Mouse (Mus musculus) macrophage (primary cell): ENCODE results near the gene Spsb3. TPM values are rescaled to one million over a fixed set of nuclear protein-coding genes. Genes with fewer than 3 reads are reported as not detected.

Experiments
- H3K27ac ChIP-seq: fragments of 350-480 bp; formaldehyde crosslinking; 2 replicates; pipeline ENCODE4 v1.9.0; 2021
- H3K36me3 ChIP-seq: fragments of 350-480 bp; formaldehyde crosslinking; 2 replicates; pipeline ENCODE4 v1.9.0; 2021; ENCODE audit errors: inconsistent target
- H3K4me3 ChIP-seq: fragments of 350-480 bp; formaldehyde crosslinking; 2 replicates; pipeline ENCODE4 v1.9.0; 2021; ENCODE audit errors: inconsistent target
- H3K79me2 ChIP-seq: fragments of 350-480 bp; formaldehyde crosslinking; 2 replicates; pipeline ENCODE4 v1.9.0; 2021; ENCODE audit errors: inconsistent target
- WGBS: methylation state at CpG from one replicate; pipeline ENCODE4 v1.1.7; 2026; ENCODE audit warnings: inconsistent platforms; ENCODE audit not compliant: missing documents; 5-methylcytosine and 5-hydroxymethylcytosine counted together
- polyA plus RNA-seq: library from polyadenylated mRNA; stranded (reverse); fragments of 250-400 nt; gene quantifications from 3 replicates; pipeline ENCODE4 v1.2.4, GENCODE M21; 2018; ENCODE audit warnings: inconsistent platforms

The Spsb3 gene
- polyA plus RNA-seq, 1 experiment from 2014 or later = 17.0 TPM

DNA sequence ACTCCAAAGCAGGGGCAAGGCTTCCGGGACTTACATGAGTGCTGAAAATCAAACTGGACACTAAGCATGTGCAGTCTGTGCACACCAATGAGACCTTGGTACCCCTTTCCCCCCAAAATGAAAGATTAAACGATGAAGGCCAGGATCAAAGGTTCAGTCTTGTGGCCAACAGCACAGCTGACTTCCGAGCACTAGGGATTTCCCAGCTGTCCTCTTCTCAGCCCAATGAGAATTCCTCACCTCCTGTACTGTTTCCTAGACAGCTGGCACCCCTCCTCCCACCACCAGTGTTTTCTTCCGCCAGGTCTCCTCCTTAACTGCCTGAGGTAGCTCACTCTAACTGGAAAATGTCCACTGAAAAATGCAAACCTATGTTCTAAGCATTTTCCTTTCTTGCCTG lies 46.7 kb downstream of the Spsb3 start:
- WGBS = 86% methylated on average over 4 of the region's 4 CpGs
- Histone ChIP-seq H3K4me3 (no peak overlapping the region), H3K79me2 (peaks cover 85% of the 10 kb centered on the region), H3K36me3 (no peaks in the 10 kb centered on the region), H3K27ac (no peak overlapping the region)

DNA sequence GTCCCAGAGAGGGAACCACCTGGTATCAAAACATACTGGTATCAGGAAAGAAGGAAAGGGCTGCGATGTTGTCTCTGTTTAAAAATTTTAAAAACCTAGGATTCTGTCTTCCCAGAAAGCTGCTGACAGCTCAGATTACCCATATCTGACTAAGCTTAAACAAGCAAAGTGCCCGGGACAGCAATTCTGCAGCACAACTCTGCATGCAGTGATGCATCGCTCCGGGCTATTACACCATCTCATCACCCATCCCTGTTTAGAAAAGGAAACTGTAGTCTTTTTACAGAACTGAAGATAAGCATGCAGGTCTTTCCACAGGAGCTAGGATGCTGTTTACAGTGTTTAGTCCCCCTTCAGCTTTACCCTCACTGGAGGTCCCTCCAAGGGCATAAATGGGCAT lies 48.5 kb downstream of the Spsb3 start:
- 37% methylated on average over 4 of the region's 4 CpGs for WGBS
- Histone ChIP-seq H3K79me2 (peaks cover 67% of the 10 kb centered on the region), H3K27ac (peak overlapping the region; percentile 61), H3K36me3 (no peaks in the 10 kb centered on the region), H3K4me3 (peak overlapping the region; percentile 71; the same call in 1 of the 2 replicates)

DNA sequence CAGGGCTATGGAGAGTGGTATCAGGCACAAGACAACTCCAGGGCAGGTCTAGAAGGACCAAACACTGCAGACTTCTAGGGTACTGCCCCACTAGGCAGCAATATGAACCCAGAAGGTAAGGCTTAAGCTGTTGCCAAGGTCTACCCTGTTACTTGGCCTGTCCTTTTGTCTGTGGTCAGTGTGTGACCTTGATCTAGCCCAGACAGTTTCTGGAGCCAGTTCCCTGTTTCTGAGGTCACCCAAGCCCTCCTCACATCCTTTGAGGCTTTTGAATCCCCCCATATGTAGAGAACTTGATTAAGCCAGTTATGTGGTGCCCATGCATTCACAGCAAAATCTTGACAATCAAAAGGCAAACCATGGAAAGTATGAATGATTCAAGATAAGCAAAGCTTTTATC lies 49.2 kb downstream of the Spsb3 start:
- peak overlapping the region; percentile 61 for H3K27ac ChIP-seq
- peaks cover 60% of the 10 kb centered on the region for H3K79me2 ChIP-seq
- H3K36me3 ChIP-seq = no peaks in the 10 kb centered on the region
- peak overlapping the region; percentile 71 for H3K4me3 ChIP-seq

DNA sequence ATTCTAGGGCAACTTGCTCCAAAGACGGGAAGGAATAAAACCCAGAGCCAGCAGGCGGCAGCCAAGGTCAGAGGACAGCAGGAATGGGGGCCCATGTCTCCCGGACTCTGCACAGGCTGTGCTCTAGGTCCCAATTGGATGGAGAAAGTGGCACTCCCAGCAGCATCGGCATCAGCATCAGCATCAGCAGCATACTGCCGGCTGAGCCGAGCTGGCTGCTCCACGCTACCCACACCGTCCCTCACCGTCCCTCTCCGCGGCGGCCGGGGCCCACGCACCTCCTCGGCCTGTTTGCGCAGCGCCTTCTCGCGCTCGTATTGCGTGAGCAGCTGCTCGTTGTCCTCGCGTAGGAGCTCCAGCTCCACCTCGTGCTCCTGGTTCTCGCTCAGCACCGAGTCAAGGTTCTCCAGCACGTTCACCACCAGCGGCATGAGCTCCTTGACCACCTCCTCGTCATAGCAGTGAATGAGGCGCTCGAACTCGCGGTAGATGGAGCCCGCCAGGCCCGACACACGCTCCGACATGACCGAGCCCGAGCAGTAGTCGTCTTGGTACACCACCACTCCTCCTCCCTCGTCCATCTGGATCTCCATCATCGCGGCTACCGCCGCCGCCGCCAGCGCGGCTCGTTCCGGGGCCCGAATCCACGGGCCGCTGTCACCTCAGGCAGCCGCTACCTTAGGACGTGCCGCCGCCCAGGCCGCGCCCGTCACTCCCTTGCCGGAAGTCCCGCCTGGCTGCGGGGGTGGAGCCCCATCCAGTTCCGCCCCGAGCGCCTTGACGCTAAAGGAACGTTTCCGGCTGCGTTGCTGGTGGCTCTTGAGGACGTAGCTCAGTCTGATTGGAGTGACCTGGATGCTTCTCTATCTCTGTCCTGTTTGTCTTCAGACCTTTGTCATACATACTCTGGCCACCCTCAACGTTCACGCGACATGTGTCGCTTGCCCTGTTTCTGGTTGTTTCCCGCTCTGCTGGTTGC lies 50.1 kb downstream of the Spsb3 start, which contains the start of gene Mapk8ip3:
TSS of gene Mapk8ip3 (minus strand) at position 719 of the 979 bp plus-strand sequence.
- peak within 1 kb of the TSS; percentile 71 for H3K4me3 ChIP-seq
- WGBS = under 1% methylated on average over 70 of the region's 78 CpGs
- no peaks in the 10 kb centered on the region for H3K36me3 ChIP-seq
- peak within 1 kb of the TSS; percentile 61 for H3K27ac ChIP-seq
- H3K79me2 ChIP-seq = peaks cover 51% of the 10 kb centered on the region

DNA sequence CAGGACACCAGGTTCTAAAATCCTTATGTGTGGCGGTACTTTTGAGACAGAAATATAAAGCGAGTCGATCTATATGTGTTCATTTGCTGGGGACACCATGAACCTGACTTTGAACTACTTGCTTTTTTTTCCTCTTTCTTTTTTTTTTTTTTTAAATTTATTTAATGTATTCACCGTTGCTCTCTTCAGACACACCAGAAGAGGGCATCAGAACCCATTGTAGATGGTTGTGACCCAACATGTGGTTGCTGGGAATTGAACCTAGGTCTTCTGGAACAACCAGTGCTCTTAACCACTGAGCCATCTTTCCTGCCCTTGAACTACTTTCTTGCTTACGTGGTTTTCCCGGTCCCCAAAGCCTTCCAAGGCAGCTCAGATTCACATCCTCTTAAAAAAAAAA lies 50.8 kb downstream of the Spsb3 start:
- Histone ChIP-seq H3K79me2 (peaks cover 44% of the 10 kb centered on the region), H3K27ac (peak overlapping the region; percentile 55), H3K36me3 (no peaks in the 10 kb centered on the region), H3K4me3 (peak overlapping the region; percentile 31; the same call in 1 of the 2 replicates)
- 41% methylated on average over 6 of the region's 6 CpGs for WGBS

Other genes starting within 250 kb of the Spsb3 start
- gene Slc9a3r2, start 236.3 kb upstream of the Spsb3 start, polyA plus RNA-seq = 0.15 TPM in 1 of 3 replicates, not detected in the others
- gene Npw, start 228.2 kb upstream of the Spsb3 start, polyA plus RNA-seq = not detected in 3 replicates
- 8.0 to 14.3 TPM (median 12.2 TPM) in 3 replicates for gene Zfp598, start 217.0 kb upstream of the Spsb3 start, polyA plus RNA-seq
- gene Syngr3, start 196.7 kb upstream of the Spsb3 start, polyA plus RNA-seq = 0.14 to 0.76 TPM (median 0.19 TPM) in 3 replicates
- gene Gfer, start 190.5 kb upstream of the Spsb3 start, polyA plus RNA-seq = 16.2 to 28.0 TPM (median 20.3 TPM) in 3 replicates
- gene Noxo1, start 190.4 kb upstream of the Spsb3 start, polyA plus RNA-seq = 0.50 to 3.8 TPM (median 0.72 TPM) in 3 replicates
- 10.6 to 22.6 TPM (median 18.7 TPM) in 3 replicates for gene Tbl3, start 179.0 kb upstream of the Spsb3 start, polyA plus RNA-seq
- not detected in 3 replicates for gene Rnf151, start 168.6 kb upstream of the Spsb3 start, polyA plus RNA-seq
- gene Rps2, start 168.5 kb upstream of the Spsb3 start, polyA plus RNA-seq = 612 to 1,759 TPM (median 1,226 TPM) in 3 replicates
- 128 to 178 TPM (median 156 TPM) in 3 replicates for gene Ndufb10, start 162.2 kb upstream of the Spsb3 start, polyA plus RNA-seq
- not detected in 3 replicates for gene Rpl3l, start 158.8 kb upstream of the Spsb3 start, polyA plus RNA-seq
- 145 to 266 TPM (median 156 TPM) in 3 replicates for gene Msrb1, start 150.0 kb upstream of the Spsb3 start, polyA plus RNA-seq
- not detected in 3 replicates for gene Hs3st6, start 133.7 kb upstream of the Spsb3 start, polyA plus RNA-seq
- gene Meiob, start 82.4 kb upstream of the Spsb3 start, polyA plus RNA-seq = not detected in 3 replicates
- 27.7 to 43.0 TPM (median 28.4 TPM) in 3 replicates for gene Hagh, start 46.5 kb upstream of the Spsb3 start, polyA plus RNA-seq
- 6.7 to 11.2 TPM (median 10.4 TPM) in 3 replicates for gene Fahd1, start 36.3 kb upstream of the Spsb3 start, polyA plus RNA-seq
- not detected in 3 replicates for gene Igfals, start 20.6 kb upstream of the Spsb3 start, polyA plus RNA-seq
- 22.4 to 61.4 TPM (median 44.7 TPM) in 3 replicates for gene Nubp2, start 294 bp upstream of the Spsb3 start, polyA plus RNA-seq
- gene Eme2, start 8.4 kb downstream of the Spsb3 start, polyA plus RNA-seq = 4.6 to 7.3 TPM (median 7.2 TPM) in 3 replicates
- gene Mrps34, start 8.5 kb downstream of the Spsb3 start, polyA plus RNA-seq = 22.2 to 58.4 TPM (median 43.9 TPM) in 3 replicates
- gene Nme3, start 9.9 kb downstream of the Spsb3 start, polyA plus RNA-seq = 8.8 to 36.2 TPM (median 19.0 TPM) in 3 replicates
- 14.8 to 33.6 TPM (median 23.5 TPM) in 3 replicates for gene Mapk8ip3, start 50.3 kb downstream of the Spsb3 start, polyA plus RNA-seq
- gene Jpt2, start 74.0 kb downstream of the Spsb3 start, polyA plus RNA-seq = 22.2 to 58.8 TPM (median 31.5 TPM) in 3 replicates
- 6.7 to 8.9 TPM (median 7.8 TPM) in 3 replicates for gene Cramp1l, start 129.1 kb downstream of the Spsb3 start, polyA plus RNA-seq
- 5.9 to 8.6 TPM (median 6.8 TPM) in 3 replicates for gene Ift140, start 129.4 kb downstream of the Spsb3 start, polyA plus RNA-seq
- gene Tmem204, start 196.9 kb downstream of the Spsb3 start, polyA plus RNA-seq = not detected in 3 replicates
- 3.5 to 12.8 TPM (median 7.7 TPM) in 3 replicates for gene Telo2, start 229.3 kb downstream of the Spsb3 start, polyA plus RNA-seq
- gene Ptx4, start 234.1 kb downstream of the Spsb3 start, polyA plus RNA-seq = not detected in 3 replicates
- 98.1 to 170 TPM (median 98.2 TPM) in 3 replicates for gene Clcn7, start 246.7 kb downstream of the Spsb3 start, polyA plus RNA-seq